Mouse (Mus musculus) neural tube, embryonic 15.5 days (tissue): ENCODE data around the gene Arg1. TPM values are rescaled to one million over a fixed set of nuclear protein-coding genes. Genes with fewer than 3 reads are reported as not detected.

Experiments used
- ATAC-seq: fragments of 200-750 bp; cut with Nextera tagmentation; 2 replicates; pipeline ENCODE4 v1.8.0; 2017; ENCODE audit warnings: mild to moderate bottlenecking, moderate TSS enrichment, moderate library complexity; ENCODE audit not compliant: low FRiP score
- H3K27ac ChIP-seq: fragments of 300-500 bp; sonication (generic); replicated peaks from 2 replicates; pipeline ENCODE4 v1.5.1; 2015; ENCODE audit warnings: mild to moderate bottlenecking, inconsistent platforms
- H3K27me3 ChIP-seq: fragments of 300-500 bp; sonication (generic); replicated peaks from 2 replicates; pipeline ENCODE4 v1.6.1; 2015; ENCODE audit warnings: inconsistent platforms
- H3K36me3 ChIP-seq: fragments of 300-500 bp; sonication (generic); 2 replicates; pipeline ENCODE4 v1.6.1; 2015; ENCODE audit warnings: inconsistent platforms
- H3K4me1 ChIP-seq: fragments of 300-500 bp; sonication (generic); 2 replicates; pipeline ENCODE4 v1.6.1; 2015; ENCODE audit warnings: inconsistent platforms
- H3K4me2 ChIP-seq: fragments of 300-500 bp; sonication (generic); 2 replicates; pipeline ENCODE4 v1.6.1; 2015; ENCODE audit warnings: inconsistent platforms, mild to moderate bottlenecking, moderate library complexity
- H3K4me3 ChIP-seq: fragments of 300-500 bp; sonication (generic); replicated peaks from 2 replicates; pipeline ENCODE4 v1.5.1; 2015; ENCODE audit warnings: mild to moderate bottlenecking, inconsistent platforms
- H3K9ac ChIP-seq: fragments of 300-500 bp; sonication (generic); replicated peaks from 2 replicates; pipeline ENCODE4 v1.6.1; 2015; ENCODE audit warnings: mild to moderate bottlenecking, inconsistent platforms
- H3K9me3 ChIP-seq: fragments of 300-500 bp; sonication (generic); replicated peaks from 2 replicates; pipeline ENCODE4 v1.6.1; 2016; ENCODE audit warnings: inconsistent platforms
- WGBS: fragments of 180-500 bp; shearing (Covaris S2); methylation state at CpG from one replicate; pipeline ENCODE4 v1.1.7; 2015; ENCODE audit warnings: mixed read lengths; 5-methylcytosine and 5-hydroxymethylcytosine counted together
- polyA plus RNA-seq: library from polyadenylated mRNA; unstranded; fragments of >200 nt; fragmentation: Nextera tagmentation; extraction: Ambion mirVana; gene quantifications from 2 replicates; pipeline ENCODE4 v1.2.1, GENCODE M21; 2015

The Arg1 gene
- 3.6 and 3.8 TPM in 2 replicates for polyA plus RNA-seq

DNA sequence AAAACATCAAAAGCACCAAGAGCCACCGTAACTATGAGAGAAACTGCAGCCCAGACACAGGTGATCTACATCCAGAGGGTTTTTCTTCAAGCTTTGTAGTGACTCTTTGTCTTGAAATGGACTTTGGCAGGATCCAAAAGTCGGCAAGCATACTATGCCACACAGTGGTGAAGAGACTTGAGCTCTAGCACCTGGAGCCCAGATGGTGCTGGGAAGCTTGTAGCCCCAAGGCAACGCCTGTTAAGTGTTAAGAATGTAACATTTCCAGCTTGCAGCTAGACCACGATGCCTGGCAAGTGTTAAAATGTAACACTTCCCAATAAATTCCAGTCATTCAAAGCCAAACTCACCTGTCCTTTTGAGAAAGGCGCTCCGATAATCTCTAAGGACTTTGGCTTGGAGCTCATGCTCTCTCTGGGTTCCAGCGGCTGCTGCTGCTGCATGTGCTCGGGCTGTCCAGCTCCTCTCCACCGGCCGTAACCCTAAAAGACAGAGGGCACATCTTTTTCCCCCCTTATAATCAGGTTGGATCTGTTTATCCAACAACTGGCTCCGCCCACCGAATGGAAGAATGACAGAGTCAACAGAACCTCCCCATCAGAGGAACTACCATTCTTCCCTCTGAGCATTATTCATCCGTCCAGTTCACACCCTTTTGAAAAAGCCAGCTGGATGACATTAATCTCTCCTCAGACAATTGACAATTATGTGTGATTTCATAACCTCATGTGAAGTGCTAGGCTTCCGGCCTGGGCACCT, at the start of gene Arg1:
TSS of gene Arg1 (minus strand) at position 523 of the 759 bp plus-strand sequence.
- no peak within 1 kb of the TSS for H3K9ac ChIP-seq
- peak; percentile 18; the same call in 1 of the 2 replicates for ATAC-seq
- H3K36me3 ChIP-seq = no peaks in the 10 kb centered on the region
- H3K4me1 ChIP-seq = peaks cover 10% of the 10 kb centered on the region; the same call in 1 of the 2 replicates
- H3K4me3 ChIP-seq = no peak within 1 kb of the TSS
- H3K27ac ChIP-seq = no peak within 1 kb of the TSS
- no peaks in the 10 kb centered on the region for H3K27me3 ChIP-seq
- H3K4me2 ChIP-seq = peak within 1 kb of the TSS; percentile 25
- 40% methylated on average over 14 of the region's 14 CpGs for WGBS
- H3K9me3 ChIP-seq = no peaks in the 10 kb centered on the region

DNA sequence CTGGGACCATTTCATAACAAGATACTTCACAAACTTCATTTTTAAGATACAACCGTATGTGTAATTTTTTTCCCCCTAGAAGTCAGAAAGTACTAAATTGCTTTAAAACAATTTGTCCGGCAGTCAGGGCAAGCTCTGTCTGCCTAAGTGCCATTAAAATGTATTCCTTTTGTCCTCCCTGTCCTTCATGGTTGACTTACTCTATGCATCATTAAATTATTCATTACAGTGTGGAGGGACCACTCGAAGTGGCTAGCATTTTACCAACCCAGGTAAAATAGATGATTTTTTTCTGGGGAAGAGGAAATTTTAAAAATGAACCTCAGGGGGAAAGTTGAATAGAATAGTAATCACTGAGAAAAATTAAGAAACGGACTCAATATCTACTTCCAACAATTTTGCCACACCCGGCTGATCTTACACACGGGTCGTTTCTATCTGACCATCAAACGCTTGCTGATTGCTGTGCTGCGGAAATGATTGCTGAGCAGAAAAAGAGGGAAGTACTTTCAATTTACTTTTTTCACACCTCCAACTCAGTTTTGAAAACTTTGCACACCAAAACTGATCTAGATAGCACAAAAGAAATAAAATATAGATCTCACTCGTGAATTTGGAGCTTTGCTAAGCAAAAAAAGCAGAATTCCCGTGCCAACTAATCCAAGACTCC, 46.7 kb upstream of the Arg1 start:
- H3K27me3 ChIP-seq = no peaks in the 10 kb centered on the region
- H3K27ac ChIP-seq = no peak overlapping the region
- WGBS = 65% methylated on average over 11 of the region's 11 CpGs

DNA sequence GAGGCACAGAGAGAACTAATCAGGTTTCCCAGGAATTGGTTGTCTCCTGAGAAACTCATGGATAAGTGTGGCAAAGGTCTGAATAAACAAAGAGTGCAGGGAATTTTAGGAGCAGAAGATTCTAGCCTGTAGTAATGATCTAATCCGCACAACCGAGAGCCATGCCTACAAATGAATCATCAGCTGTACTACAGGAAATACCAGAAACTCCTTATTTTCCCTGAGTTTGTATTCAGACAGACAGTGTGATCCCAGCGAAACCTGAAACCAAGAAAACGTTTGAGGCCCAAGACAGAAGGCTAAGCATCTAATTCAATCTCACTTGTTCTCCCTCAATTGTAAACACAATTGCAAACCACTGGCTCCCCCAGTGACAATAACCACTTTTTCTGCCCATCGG, 46.1 kb upstream of the Arg1 start:
- no peaks in the 10 kb centered on the region for H3K36me3 ChIP-seq
- H3K4me3 ChIP-seq = no peak overlapping the region
- H3K9ac ChIP-seq = no peak overlapping the region
- no peak overlapping the region for H3K27ac ChIP-seq
- WGBS = 54% methylated on average over 5 of the region's 5 CpGs
- no peaks in the 10 kb centered on the region for H3K27me3 ChIP-seq
- H3K4me2 ChIP-seq = no peak overlapping the region
- 0 out of 2 replicates have a peak, but pooled peaks cover 2% of the 10 kb centered on the region for H3K9me3 ChIP-seq
- no peaks in the 10 kb centered on the region for H3K4me1 ChIP-seq
- no peak for ATAC-seq

More for the DNA sequence above, 46.7 kb upstream of the Arg1 start:
- no peak overlapping the region for H3K9ac ChIP-seq
- no peaks in the 10 kb centered on the region for H3K4me1 ChIP-seq
- no peak for ATAC-seq
- 0 out of 2 replicates have a peak, but pooled peaks cover 2% of the 10 kb centered on the region for H3K9me3 ChIP-seq
- H3K36me3 ChIP-seq = no peaks in the 10 kb centered on the region
- H3K4me2 ChIP-seq = no peak overlapping the region
- no peak overlapping the region for H3K4me3 ChIP-seq

DNA sequence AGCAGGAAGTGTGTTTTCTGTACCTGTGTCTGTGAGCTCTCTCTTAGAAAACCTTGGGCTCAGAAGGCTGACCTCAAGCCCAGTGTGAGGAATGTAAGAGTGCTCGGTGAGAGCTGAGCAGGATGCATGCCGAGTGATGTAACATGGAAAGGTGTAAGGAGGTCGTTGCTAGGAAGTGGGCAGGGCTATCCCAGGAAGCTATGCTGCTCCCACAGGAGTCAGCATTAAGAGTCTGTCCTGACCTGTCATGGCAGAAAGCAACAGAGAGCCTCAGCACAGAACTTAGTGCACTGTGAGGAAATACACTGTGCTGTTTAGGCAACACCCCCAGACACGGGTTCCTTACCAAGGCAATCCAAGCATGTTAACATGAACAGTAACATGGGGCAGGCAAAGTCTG, 45.6 kb upstream of the Arg1 start:
- 70% methylated on average over 4 of the region's 4 CpGs for WGBS
- Histone ChIP-seq H3K4me2 (no peak overlapping the region), H3K27me3 (no peaks in the 10 kb centered on the region), H3K27ac (no peak overlapping the region), H3K4me1 (no peaks in the 10 kb centered on the region), H3K4me3 (no peak overlapping the region), H3K9ac (no peak overlapping the region), H3K9me3 (0 out of 2 replicates have a peak, but pooled peaks cover 2% of the 10 kb centered on the region), H3K36me3 (no peaks in the 10 kb centered on the region)
- no peak for ATAC-seq

DNA sequence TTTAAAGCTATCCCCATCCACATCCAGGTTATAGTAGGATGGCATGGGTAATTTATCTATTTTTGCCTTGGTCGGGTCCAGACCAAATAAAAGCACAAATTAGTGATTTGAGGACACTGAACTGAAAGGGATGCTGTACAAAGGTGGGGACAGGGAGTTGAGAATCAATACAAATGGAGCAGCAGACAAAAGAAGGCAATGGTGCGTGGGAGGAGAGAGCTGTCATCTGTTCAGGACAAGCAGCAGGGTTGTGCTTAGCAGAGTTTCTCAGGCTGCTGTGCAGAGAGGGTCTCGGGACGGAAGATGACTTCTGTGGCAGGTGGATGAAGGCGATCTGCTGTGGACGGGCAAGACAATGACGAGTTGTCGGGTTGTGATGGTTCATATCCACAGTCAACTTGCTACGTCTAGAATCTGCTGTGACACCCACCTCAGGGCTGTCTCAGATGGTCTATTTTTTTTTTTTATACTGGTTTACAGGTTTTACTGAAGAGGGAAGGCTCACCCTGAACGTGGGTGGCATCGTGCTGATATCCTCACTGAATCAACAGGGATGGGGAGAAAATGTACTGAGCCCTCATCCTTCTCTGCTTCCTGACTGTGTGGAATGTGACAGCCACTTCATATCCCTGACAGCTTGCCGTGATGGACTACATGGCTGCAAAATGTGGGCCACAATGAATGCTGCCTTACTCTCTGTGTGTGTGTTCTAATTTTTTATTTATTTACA, 38.7 kb upstream of the Arg1 start:
- no peaks in the 10 kb centered on the region for H3K36me3 ChIP-seq
- no peak for ATAC-seq
- no peaks in the 10 kb centered on the region for H3K27me3 ChIP-seq
- no peak overlapping the region for H3K9ac ChIP-seq
- 66% methylated on average over 12 of the region's 12 CpGs for WGBS
- H3K4me2 ChIP-seq = no peak overlapping the region
- H3K9me3 ChIP-seq = no peaks in the 10 kb centered on the region
- H3K4me1 ChIP-seq = 0 out of 2 replicates have a peak, but pooled peaks cover 4% of the 10 kb centered on the region
- no peak overlapping the region for H3K4me3 ChIP-seq
- H3K27ac ChIP-seq = no peak overlapping the region; the same call in 1 of the 2 replicates

DNA sequence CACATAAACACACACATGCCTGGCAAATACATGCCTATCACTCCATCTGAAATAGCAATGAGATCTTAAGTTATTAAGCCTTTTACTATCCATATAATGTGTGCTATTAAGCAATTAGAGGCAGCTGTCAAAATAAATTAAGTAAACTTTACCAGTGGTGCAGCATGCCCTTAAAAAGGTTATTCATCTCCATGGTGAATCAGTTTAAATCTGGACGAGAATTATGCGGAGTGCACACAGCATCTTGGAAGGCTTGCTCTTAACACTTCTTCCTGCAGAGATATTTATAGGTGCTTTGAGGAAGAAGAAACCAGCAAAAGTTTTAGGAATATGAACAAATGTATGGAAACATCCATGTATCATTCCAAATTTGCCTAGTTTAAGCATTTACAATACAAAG, 34.6 kb upstream of the Arg1 start:
- Histone ChIP-seq H3K9me3 (no peaks in the 10 kb centered on the region), H3K4me3 (no peak overlapping the region)
- WGBS = 19% methylated on average over 2 of the region's 2 CpGs

DNA sequence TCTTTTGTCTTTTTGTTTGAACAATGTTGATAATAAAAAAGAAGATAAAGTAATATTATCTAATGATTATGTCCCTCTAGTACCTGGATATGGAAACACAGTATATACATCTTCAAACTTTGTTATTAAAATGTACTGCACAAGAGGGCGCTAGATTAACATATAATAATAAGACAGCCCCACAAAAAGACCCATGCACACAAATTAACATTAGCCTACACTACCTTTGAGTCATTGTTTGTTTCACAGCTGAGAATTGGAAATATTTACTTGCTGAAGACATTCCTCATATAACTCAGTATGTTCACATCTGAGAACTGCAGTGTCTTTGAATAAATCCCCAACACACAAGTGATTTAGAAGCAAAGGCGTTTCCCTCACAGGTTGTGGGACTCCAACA, 33.8 kb upstream of the Arg1 start:
- ATAC-seq = peak; percentile 48; the same call in 1 of the 2 replicates
- H3K9me3 ChIP-seq = no peaks in the 10 kb centered on the region
- no peaks in the 10 kb centered on the region for H3K36me3 ChIP-seq
- 49% methylated on average over 2 of the region's 2 CpGs for WGBS
- no peaks in the 10 kb centered on the region for H3K27me3 ChIP-seq
- H3K4me3 ChIP-seq = no peak overlapping the region
- H3K4me2 ChIP-seq = no peak overlapping the region
- H3K9ac ChIP-seq = no peak overlapping the region
- H3K4me1 ChIP-seq = peaks cover 17% of the 10 kb centered on the region
- H3K27ac ChIP-seq = no peak overlapping the region

More for the DNA sequence above, 34.6 kb upstream of the Arg1 start:
- H3K36me3 ChIP-seq = no peaks in the 10 kb centered on the region
- no peak for ATAC-seq
- H3K4me1 ChIP-seq = peaks cover 17% of the 10 kb centered on the region
- H3K27ac ChIP-seq = no peak overlapping the region
- H3K9ac ChIP-seq = no peak overlapping the region
- H3K4me2 ChIP-seq = no peak overlapping the region
- no peaks in the 10 kb centered on the region for H3K27me3 ChIP-seq

DNA sequence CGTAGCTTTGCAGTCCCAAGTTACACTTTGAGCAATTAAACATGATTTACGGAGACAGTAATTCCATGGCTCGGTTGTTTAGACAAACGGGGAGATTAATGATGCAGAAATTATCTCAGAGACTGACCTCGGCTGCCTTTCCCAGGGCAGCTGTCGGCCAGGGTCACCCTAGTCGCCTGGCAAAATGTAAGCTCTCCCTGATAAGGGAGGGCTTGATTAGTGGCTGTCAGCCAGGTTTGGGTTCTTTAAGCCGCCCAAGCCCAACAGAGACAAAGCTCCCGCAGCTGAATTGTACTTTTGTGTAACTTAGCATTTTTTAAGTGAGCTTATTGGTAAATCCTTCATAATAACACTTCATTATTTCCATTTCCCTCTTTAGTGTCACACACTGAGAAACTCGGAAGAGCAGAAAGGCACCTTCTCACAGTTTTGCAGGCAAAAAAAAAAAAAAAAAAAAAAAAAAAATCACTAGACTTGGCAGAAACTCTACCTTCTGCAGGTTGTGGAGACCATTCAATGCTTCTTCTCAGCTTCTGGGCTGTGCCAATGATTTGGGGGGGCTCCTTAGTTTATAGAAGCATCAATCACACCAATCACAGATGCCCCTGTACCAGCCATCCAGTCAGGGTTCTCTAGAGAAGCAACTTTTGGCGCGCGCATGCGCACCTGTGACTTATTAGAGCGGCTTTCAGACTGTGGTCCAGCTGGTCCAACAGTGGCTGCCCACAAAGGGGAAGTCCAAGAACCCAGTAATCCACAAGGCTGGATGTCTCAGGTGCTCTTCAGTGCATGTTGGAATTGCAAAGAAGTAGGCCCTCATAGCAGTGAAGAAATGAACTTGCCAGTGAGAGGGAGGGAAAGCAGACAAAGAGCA, 32.0 kb upstream of the Arg1 start:
- WGBS = 34% methylated on average over 15 of the region's 15 CpGs

DNA sequence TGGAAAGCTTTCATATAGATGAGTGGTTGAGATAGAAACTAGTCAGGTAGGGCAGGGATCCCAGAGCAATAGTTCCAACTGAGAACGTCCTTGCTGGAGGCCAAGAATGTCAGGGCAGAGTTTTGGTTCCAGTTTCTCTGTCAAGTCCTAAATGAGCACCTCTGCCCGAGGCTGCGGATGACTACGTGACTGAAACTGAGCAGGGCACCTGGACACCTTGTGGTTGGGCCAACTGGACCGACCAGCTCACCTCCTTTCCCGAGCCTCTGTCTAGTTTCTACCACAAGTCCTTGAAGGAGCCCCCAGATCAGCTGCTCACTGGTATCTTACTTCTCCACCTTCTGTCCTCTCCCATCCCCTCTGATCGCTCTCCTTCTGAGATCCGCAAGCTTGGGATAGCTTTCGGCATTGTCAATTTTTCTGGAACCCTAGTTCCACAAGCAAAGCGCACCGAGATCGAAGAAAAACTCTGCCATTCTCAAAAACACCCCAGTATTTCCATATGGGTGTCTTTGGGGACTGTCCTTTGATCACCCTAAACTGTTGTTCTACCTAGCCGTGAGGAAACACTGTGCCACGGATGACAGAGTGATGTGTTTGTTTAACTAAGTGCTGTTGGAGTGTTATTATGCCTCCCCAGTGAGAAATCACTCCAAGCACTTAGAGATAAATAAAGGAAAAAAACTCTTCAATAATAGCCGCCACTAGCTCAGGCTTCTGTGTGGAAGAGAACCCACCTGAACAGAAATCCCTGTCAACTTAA, 31.2 kb upstream of the Arg1 start:
- H3K9ac ChIP-seq = no peak overlapping the region
- WGBS = 70% methylated on average over 15 of the region's 15 CpGs
- no peaks in the 10 kb centered on the region for H3K9me3 ChIP-seq
- H3K36me3 ChIP-seq = no peaks in the 10 kb centered on the region
- H3K27me3 ChIP-seq = no peaks in the 10 kb centered on the region
- no peak for ATAC-seq
- H3K4me1 ChIP-seq = peaks cover 13% of the 10 kb centered on the region
- peak overlapping the region; percentile 34; the same call in 1 of the 2 replicates for H3K4me2 ChIP-seq
- H3K4me3 ChIP-seq = no peak overlapping the region
- no peak overlapping the region for H3K27ac ChIP-seq

More for the DNA sequence above, 32.0 kb upstream of the Arg1 start:
- H3K27ac ChIP-seq = no peak overlapping the region
- H3K36me3 ChIP-seq = no peaks in the 10 kb centered on the region
- peak overlapping the region; percentile 34; the same call in 1 of the 2 replicates for H3K4me2 ChIP-seq
- no peaks in the 10 kb centered on the region for H3K27me3 ChIP-seq
- ATAC-seq = no peak
- H3K9me3 ChIP-seq = no peaks in the 10 kb centered on the region
- no peak overlapping the region for H3K4me3 ChIP-seq
- peaks cover 13% of the 10 kb centered on the region for H3K4me1 ChIP-seq
- H3K9ac ChIP-seq = no peak overlapping the region

DNA sequence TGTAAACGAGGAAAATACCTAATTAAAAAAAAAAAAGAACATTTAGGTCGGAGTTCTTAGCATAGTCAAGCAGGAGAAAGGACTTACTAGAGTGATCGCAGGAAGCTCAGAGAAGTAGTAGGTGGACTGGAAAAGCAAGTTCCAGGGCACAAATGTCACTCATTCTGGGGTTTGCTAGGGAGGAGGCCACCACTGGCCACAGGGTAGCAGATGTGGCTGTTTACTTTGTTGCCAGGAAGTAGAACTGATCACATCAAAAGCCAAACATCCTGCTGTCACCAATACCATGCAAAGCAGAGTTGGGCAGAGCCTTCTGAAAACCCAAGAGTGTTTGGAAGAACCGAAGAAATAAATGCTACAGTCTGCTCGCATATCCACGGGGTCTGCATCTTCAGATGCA, 26.6 kb upstream of the Arg1 start:
- Histone ChIP-seq H3K9me3 (no peaks in the 10 kb centered on the region), H3K27ac (no peak overlapping the region), H3K27me3 (no peaks in the 10 kb centered on the region), H3K4me2 (no peak overlapping the region), H3K9ac (no peak overlapping the region), H3K4me1 (peaks cover 7% of the 10 kb centered on the region), H3K36me3 (no peaks in the 10 kb centered on the region), H3K4me3 (no peak overlapping the region)
- no peak for ATAC-seq
- 91% methylated on average over 6 of the region's 6 CpGs for WGBS
